Mouse (Mus musculus): ENCODE data around the gene Orc2. TPM values are rescaled to one million over a fixed set of nuclear protein-coding genes. Genes with fewer than 3 reads are reported as not detected.

Gene Orc2
- polyA plus RNA-seq (2016; fragmentation: Nextera tagmentation; extraction: Ambion mirVana), result 39.7 and 43.7 TPM in 2 replicates

DNA sequence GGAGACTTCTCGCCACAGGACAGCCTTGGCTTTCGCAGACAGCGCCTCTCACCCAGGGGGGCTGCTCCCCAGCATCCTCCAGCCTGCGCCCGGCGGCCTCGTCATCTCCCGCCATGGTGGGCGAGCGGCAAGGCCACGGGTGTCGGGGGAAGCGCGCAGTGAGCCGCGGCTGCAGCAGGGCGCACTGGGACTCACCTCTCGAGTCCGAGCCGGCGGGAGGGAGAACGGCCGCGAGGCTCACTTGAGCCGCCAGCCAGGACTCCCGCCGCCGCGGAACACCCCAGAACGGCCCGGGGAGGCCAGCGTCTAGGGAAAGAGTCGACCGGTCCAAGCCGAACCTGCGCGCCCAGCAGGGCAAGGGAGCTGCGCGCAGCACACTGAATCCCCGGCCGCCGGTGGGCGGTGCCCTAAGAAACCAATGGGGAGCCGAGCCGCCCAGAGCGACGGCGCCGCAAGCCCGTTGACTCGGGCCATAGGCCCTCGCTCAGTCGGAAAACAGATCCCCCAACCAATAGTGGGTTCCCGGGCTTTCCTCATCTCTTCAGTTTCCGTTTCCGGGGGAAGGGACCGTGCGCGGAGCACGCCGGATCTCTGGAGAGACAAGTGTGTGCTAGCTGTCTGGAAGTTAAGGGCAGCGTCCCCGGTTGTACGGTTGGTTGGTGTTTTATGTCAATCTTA, at the start of gene Orc2:
Gene Orc2 (minus strand): TSS at position 533 of the 678 bp plus-strand sequence.
- under 1% methylated on average over 64 of the region's 64 CpGs for WGBS
- Histone ChIP-seq H3K9ac (peak within 1 kb of the TSS; percentile 91), H3K27ac (peak within 1 kb of the TSS; percentile 87), H3K4me3 (replicated peaks) (peak within 1 kb of the TSS; percentile 92), H3K4me2 (peak within 1 kb of the TSS; percentile 89), H3K4me1 (peaks cover 21% of the 10 kb centered on the region), H3K9me3 (peaks cover 19% of the 10 kb centered on the region), H3K36me3 (replicated peaks) (peaks cover 19% of the 10 kb centered on the region), H3K27me3 (no peaks in the 10 kb centered on the region)
- ATAC-seq (ENCODE audit: low FRiP score), result peak; percentile 100

DNA sequence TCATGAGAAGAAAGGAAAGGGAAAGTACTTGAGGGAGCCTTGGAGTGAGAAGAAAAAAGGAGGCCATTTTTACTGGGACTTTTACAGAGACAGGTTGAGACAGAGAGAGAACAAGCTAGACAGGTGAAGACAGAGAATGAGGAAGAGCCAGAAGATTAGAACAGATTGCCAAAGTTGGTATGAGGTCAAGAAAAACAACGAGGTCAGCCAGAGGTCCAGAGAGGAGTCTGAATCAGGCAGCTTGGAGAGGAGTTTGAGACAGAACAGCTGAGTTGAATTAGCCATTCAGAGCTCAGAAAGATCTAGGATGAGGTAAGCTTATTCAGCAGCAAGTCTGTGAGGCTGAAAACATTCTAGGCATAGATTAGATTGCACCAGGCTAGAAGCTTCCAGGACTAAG, 36.5 kb upstream of the Orc2 start:
- H3K4me3 ChIP-seq (replicated peaks), result no peak overlapping the region
- no peak overlapping the region for H3K9ac ChIP-seq
- no peaks in the 10 kb centered on the region for H3K9me3 ChIP-seq
- no peaks in the 10 kb centered on the region for H3K4me1 ChIP-seq
- no peak overlapping the region for H3K4me2 ChIP-seq
- no peak for ATAC-seq (ENCODE audit: low FRiP score)
- peaks cover 28% of the 10 kb centered on the region; the same call in 1 of the 2 replicates for H3K36me3 ChIP-seq (replicated peaks)
- WGBS, result 96% methylated on average over 1 of the region's 1 CpGs
- H3K27me3 ChIP-seq, result no peaks in the 10 kb centered on the region
- no peak overlapping the region for H3K27ac ChIP-seq

DNA sequence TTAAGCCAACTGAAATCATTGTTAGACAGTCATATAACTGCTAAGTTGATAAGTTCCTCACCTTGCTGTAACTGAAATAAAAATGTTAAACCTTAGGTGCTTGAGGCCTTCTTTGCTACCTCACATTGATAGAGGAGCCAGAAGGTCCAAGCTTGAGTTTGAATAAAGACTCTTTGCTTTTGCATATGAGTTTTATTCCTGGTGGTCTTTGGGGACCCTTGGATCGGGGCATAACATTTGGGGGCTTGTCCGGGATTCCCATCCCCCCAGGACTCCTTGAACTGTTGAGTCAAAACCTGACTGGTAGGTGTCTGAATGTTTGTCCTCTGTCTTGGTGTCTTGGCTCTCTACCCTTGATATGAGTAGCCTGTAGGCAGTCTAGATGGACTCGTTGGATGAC, 2.3 kb upstream of the Orc2 start:
- Histone ChIP-seq H3K4me1 (peaks cover 21% of the 10 kb centered on the region), H3K9ac (no peak overlapping the region), H3K36me3 (replicated peaks) (peaks cover 10% of the 10 kb centered on the region), H3K4me2 (no peak overlapping the region), H3K9me3 (peaks cover 22% of the 10 kb centered on the region), H3K27me3 (peaks cover 4% of the 10 kb centered on the region; the same call in 1 of the 2 replicates), H3K4me3 (replicated peaks) (no peak overlapping the region), H3K27ac (no peak overlapping the region)
- no peak for ATAC-seq (ENCODE audit: low FRiP score)
- 99% methylated on average over 3 of the region's 3 CpGs for WGBS

DNA sequence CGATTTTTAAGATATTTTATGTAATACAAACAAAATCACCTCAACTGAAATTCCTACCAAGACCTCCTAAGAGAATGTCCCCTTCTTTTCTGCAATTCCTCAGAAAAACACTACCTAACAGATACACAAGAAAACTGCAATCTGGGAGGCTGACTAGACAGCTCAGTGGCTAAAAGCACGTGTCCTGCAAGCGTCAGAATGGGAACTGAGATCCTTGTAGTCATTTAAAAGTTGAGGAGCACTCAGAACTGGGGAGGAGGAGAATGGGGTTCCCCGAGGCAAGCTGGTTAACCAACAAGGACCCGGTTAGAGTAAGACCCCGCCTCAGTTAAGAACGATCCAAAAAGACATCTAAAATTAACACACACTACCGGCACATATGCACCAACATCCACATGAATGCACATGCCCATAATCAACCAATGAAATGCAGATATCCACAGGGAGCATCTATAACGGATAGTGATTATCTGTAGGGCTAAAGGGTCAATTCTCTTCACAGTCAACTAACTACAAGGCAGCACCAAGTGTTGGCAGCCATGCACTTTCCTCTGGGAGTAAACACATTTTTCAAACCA, 1.0 kb downstream of the Orc2 start:
- H3K27ac ChIP-seq, result no peak overlapping the region
- peak overlapping the region; percentile 92 for H3K4me3 ChIP-seq (replicated peaks)

DNA sequence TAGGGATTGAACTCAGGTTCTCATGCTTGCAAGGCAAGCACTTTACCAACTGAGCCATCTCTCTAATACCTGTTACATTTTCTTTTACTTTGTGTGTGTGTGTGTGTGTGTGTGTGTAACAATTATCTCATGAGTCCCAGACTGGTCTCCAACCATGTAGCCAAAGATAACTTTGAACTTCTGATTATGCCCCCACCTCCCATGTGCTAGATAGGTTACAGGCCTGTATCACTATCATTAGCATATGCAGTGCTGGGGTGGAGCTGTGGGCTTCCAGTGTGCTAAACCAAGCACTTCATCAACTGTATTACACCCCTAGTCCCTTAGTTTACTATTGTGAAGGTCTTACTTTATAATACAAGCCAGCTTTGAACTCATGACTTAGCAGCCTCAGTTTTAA, 1.8 kb downstream of the Orc2 start:
- Histone ChIP-seq H3K36me3 (replicated peaks) (peaks cover 34% of the 10 kb centered on the region), H3K27ac (no peak overlapping the region), H3K27me3 (no peaks in the 10 kb centered on the region), H3K4me3 (replicated peaks) (peak overlapping the region; percentile 92; the same call in 1 of the 2 replicates), H3K9ac (no peak overlapping the region), H3K9me3 (peaks cover 13% of the 10 kb centered on the region), H3K4me2 (peak overlapping the region; percentile 89), H3K4me1 (peaks cover 21% of the 10 kb centered on the region)
- no peak for ATAC-seq (ENCODE audit: low FRiP score)

More for the DNA sequence above, 1.0 kb downstream of the Orc2 start:
- 32% methylated on average over 9 of the region's 9 CpGs for WGBS
- Histone ChIP-seq H3K4me1 (peaks cover 21% of the 10 kb centered on the region), H3K36me3 (replicated peaks) (peaks cover 26% of the 10 kb centered on the region), H3K9ac (peak overlapping the region; percentile 91), H3K4me2 (peak overlapping the region; percentile 89), H3K27me3 (no peaks in the 10 kb centered on the region), H3K9me3 (peaks cover 19% of the 10 kb centered on the region)
- 0 out of 2 replicates have a peak, but pooled peaks have one; percentile 1 for ATAC-seq (ENCODE audit: low FRiP score)

DNA sequence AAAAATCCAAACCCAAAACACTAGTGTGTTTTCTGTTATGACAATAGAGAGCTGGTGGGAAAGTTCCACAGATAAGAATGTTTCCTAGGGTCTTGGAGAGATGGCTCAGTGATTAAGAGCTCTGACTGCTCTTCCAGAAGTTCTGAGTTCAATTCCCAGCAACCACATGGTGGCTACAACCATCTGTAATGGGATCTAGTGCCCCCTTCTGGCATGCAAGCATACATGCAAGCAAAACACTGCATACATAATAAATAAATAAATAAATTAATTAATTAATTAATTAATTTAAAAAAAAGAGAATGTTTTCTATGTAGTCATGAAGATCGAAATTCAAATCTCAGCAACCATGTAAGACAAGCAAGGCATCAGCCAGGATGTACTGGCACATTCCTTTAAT, 6.2 kb downstream of the Orc2 start:
- H3K9ac ChIP-seq, result no peak overlapping the region
- WGBS, result 89% methylated on average over 1 of the region's 1 CpGs
- ATAC-seq (ENCODE audit: low FRiP score), result no peak
- no peaks in the 10 kb centered on the region for H3K9me3 ChIP-seq
- peaks cover 56% of the 10 kb centered on the region for H3K36me3 ChIP-seq (replicated peaks)
- no peak overlapping the region for H3K4me2 ChIP-seq
- H3K27ac ChIP-seq, result no peak overlapping the region
- H3K4me1 ChIP-seq, result peaks cover 10% of the 10 kb centered on the region
- H3K4me3 ChIP-seq (replicated peaks), result no peak overlapping the region
- no peaks in the 10 kb centered on the region for H3K27me3 ChIP-seq

DNA sequence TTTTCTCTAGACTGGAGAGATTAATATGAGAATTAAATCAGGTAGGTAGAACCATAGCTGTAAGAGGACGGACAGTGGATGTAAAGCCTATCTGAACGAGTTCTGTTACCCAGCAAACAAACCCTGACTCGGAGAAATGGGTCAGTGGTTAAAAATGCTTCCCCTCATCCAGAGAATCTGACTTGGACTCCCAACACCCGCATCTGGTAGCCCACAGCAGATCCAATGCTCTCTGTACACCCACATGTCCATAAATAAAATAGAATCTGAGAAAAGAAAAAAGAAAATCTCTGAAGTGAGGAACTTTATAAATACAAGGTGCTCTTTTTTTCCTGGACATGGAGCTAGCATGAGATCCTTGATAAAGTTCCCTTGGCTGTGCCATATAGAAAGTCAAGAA, 7.2 kb downstream of the Orc2 start:
- WGBS, result 94% methylated on average over 4 of the region's 4 CpGs
- Histone ChIP-seq H3K36me3 (replicated peaks) (peaks cover 62% of the 10 kb centered on the region), H3K4me2 (no peak overlapping the region), H3K4me1 (no peaks in the 10 kb centered on the region), H3K27me3 (no peaks in the 10 kb centered on the region), H3K9ac (no peak overlapping the region), H3K27ac (no peak overlapping the region), H3K9me3 (no peaks in the 10 kb centered on the region), H3K4me3 (replicated peaks) (no peak overlapping the region)
- no peak for ATAC-seq (ENCODE audit: low FRiP score)

DNA sequence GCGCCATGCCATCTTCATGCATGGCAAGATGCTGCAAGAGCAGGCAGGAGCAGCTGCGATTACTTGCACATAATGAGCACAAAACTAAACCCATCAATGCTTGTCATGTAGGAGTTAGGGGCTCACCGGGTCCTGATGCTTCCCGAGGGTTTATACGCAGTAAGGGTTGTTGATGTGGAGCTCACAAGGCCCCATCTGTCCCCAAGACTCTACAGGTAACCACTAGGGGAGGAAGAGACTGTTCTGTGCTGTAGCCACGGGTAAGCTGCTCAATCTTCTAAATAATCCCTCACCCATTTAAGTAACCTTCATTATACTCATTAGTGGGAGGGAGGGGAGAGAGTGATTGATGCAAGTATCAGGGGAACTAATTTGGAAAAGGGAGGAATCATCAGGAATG, 9.3 kb downstream of the Orc2 start:
- no peaks in the 10 kb centered on the region for H3K9me3 ChIP-seq
- no peaks in the 10 kb centered on the region for H3K27me3 ChIP-seq
- H3K4me3 ChIP-seq (replicated peaks), result no peak overlapping the region
- WGBS, result 93% methylated on average over 6 of the region's 6 CpGs
- peaks cover 82% of the 10 kb centered on the region for H3K36me3 ChIP-seq (replicated peaks)
- H3K4me2 ChIP-seq, result no peak overlapping the region
- H3K9ac ChIP-seq, result no peak overlapping the region
- ATAC-seq (ENCODE audit: low FRiP score), result no peak
- H3K4me1 ChIP-seq, result no peaks in the 10 kb centered on the region
- no peak overlapping the region for H3K27ac ChIP-seq

DNA sequence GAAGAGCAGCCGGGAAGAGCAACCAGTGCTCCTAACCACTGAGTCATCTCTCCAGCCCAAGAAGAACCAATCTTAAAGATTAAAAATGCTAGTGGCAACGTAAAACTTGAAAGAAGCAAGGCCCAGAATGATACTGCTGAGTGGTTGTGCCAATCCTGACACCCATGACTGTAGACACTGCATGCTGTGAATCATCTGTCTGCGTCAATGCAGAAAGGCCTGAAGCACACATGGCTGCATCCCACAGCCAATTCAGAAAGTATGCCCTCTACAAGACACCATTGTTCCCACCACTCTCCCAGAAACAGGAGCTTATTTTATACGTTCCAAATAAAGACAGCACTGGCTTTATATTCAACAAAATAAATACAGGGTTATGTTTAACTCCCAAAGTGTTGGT, 22.3 kb downstream of the Orc2 start:
- no peaks in the 10 kb centered on the region for H3K4me1 ChIP-seq
- no peak for ATAC-seq (ENCODE audit: low FRiP score)
- no peak overlapping the region for H3K4me3 ChIP-seq (replicated peaks)
- no peak overlapping the region for H3K27ac ChIP-seq
- H3K27me3 ChIP-seq, result no peaks in the 10 kb centered on the region
- H3K4me2 ChIP-seq, result no peak overlapping the region
- no peak overlapping the region for H3K9ac ChIP-seq
- 95% methylated on average over 4 of the region's 4 CpGs for WGBS
- H3K9me3 ChIP-seq, result no peaks in the 10 kb centered on the region
- H3K36me3 ChIP-seq (replicated peaks), result peaks cover 77% of the 10 kb centered on the region

DNA sequence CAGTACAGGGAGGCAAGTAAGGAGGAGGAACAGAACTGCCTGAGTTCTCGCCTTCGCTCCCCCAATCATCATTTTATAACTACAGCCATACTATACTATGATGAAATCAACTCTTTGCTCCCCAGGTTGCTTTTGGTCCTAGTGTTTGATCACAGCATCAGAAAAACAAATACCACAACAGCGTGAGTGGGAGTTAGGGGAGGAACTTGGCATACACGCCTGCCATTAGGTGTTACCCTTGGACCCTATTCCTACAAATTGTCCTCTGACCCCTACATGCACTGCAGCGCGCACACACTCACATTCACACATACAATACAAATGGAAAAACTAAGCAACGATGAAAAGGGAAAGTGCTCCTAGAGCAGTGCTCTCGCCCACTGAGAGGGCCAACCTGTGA, 29.2 kb downstream of the Orc2 start:
- H3K4me1 ChIP-seq, result no peaks in the 10 kb centered on the region
- H3K4me2 ChIP-seq, result no peak overlapping the region
- H3K27ac ChIP-seq, result no peak overlapping the region
- no peaks in the 10 kb centered on the region for H3K27me3 ChIP-seq
- no peak for ATAC-seq (ENCODE audit: low FRiP score)
- WGBS, result 96% methylated on average over 8 of the region's 8 CpGs
- H3K9ac ChIP-seq, result no peak overlapping the region
- H3K4me3 ChIP-seq (replicated peaks), result no peak overlapping the region
- H3K36me3 ChIP-seq (replicated peaks), result peaks cover 72% of the 10 kb centered on the region
- no peaks in the 10 kb centered on the region for H3K9me3 ChIP-seq

DNA sequence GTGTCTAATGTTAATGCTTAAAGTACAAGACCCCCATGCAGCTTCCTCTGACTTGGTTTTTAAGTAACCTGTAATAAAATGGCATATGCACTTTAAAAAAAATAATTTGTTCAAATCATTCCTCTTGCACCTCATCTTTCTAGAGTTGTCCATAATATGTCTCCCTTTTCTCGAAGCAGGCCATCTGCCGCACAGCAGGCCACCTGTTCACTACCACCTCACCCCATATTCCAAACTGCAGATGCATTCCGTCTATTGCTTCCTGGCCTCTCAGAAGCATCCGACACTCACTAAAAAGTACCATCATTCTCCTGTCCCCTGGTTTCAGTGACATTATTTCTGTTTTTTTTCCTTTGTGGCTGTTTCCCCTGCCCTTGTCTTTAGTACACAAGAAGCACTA, 39.3 kb downstream of the Orc2 start:
- H3K27me3 ChIP-seq, result no peaks in the 10 kb centered on the region
- ATAC-seq (ENCODE audit: low FRiP score), result no peak
- H3K4me1 ChIP-seq, result no peaks in the 10 kb centered on the region
- 96% methylated on average over 4 of the region's 4 CpGs for WGBS
- H3K4me3 ChIP-seq (replicated peaks), result no peak overlapping the region
- H3K4me2 ChIP-seq, result no peak overlapping the region
- no peaks in the 10 kb centered on the region for H3K9me3 ChIP-seq
- H3K9ac ChIP-seq, result no peak overlapping the region
- H3K27ac ChIP-seq, result no peak overlapping the region
- peaks cover 85% of the 10 kb centered on the region for H3K36me3 ChIP-seq (replicated peaks)

DNA sequence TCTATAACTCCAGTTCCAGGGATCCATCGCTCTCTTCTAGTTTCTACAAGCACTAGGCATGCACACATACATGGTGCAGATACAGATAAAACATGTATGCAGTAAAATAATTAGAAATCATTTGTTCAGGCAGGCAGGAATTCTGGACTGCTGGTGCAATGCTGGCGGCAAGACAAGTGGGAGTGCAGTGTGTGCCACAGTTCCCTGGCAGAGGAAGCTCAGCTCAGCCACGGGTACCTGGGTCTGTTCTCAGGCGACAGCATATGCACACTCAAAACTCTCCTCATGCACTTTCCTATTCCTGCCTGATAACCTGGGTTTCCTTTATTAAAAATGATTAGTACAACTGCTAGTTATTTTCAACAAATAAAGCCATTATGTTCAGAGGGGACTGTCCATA, 39.9 kb downstream of the Orc2 start:
- H3K36me3 ChIP-seq (replicated peaks), result peaks cover 87% of the 10 kb centered on the region
- H3K4me1 ChIP-seq, result no peaks in the 10 kb centered on the region
- WGBS, result 92% methylated on average over 4 of the region's 4 CpGs
- no peak overlapping the region for H3K4me3 ChIP-seq (replicated peaks)
- H3K9me3 ChIP-seq, result no peaks in the 10 kb centered on the region
- H3K4me2 ChIP-seq, result no peak overlapping the region
- no peak overlapping the region for H3K9ac ChIP-seq
- no peak for ATAC-seq (ENCODE audit: low FRiP score)
- H3K27ac ChIP-seq, result no peak overlapping the region
- no peaks in the 10 kb centered on the region for H3K27me3 ChIP-seq

DNA sequence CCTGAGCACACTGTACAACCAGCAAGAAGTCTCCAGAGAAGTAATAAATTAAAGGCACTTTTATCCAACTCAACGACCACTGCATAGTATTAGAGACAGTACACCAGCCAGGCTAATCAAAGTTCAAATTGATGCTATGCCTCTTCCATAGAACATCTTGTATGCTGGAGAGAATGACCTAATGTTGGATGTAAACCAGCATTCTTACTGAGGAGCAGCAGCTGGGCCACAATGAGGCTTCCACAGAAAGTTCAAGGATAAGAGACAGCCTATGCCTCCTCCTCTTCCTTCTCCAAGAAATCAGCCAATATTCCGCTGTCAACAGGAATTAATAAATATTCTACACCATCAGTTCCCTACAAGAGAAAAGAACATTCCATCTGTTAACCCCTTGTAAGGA, 41.0 kb downstream of the Orc2 start:
- H3K27ac ChIP-seq, result no peak overlapping the region
- H3K9ac ChIP-seq, result no peak overlapping the region
- no peaks in the 10 kb centered on the region for H3K27me3 ChIP-seq
- H3K4me1 ChIP-seq, result no peaks in the 10 kb centered on the region
- H3K4me2 ChIP-seq, result no peak overlapping the region
- H3K36me3 ChIP-seq (replicated peaks), result peaks cover 86% of the 10 kb centered on the region
- no peaks in the 10 kb centered on the region for H3K9me3 ChIP-seq
- ATAC-seq (ENCODE audit: low FRiP score), result no peak
- WGBS, result 98% methylated on average over 2 of the region's 2 CpGs
- no peak overlapping the region for H3K4me3 ChIP-seq (replicated peaks)

All from forebrain, embryonic 12.5 days (tissue).